Mouse (Mus musculus) gastrocnemius, postnatal 36 days (tissue): Measurements from ENCODE around the gene Chil6. TPM values are rescaled to one million over a fixed set of nuclear protein-coding genes. Genes with fewer than 3 reads are reported as not detected.

Experiments
- DNase-seq, 2 experiments: peaks; one replicate each; pipeline ENCODE4 v3.0.0; 2022
- intact Hi-C: fragments of 180-260 bp; cut with DNase I; formaldehyde crosslinking; loops from one replicate; pipeline ENCODE4 v1.15.1; 2025
- long read RNA-seq, 2 experiments: library from polyadenylated mRNA; stranded (forward); transcript quantifications; one replicate each; pipeline ENCODE4 v2.0.0; 2021
- total RNA-seq, 2 experiments: library from RNA; stranded (reverse); gene quantifications; 2 replicates each; pipeline ENCODE4 v1.2.3; 2021

Chil6 gene
- total RNA-seq, result not detected
- long read RNA-seq, experiment 1, result 0 reads
- long read RNA-seq, experiment 2, result 0 reads

GRCm38 (mm10) chr3:106406082-106406481, at the start of gene Chil6:
Gene Chil6 (minus strand): TSS chr3:106406182.
- intact Hi-C loops, result no loop called here

GRCm38 (mm10) chr3:106452616-106453015, 46.6 kb upstream of the Chil6 start:
- intact Hi-C loops, result no loop called here
- DNase-seq, result no peak

More at GRCm38 (mm10) chr3:106406082-106406481, at the start of gene Chil6:
- no peak for DNase-seq

- intact Hi-C loops, result loop anchor here (5.0 kb wide), 1 partner anchor 457 kb away; no protein-coding TSS in a partner anchor
- DNase-seq, result no peak
Observed at GRCm38 (mm10) chr3:106449567-106449966, 43.6 kb upstream of the Chil6 start.

GRCm38 (mm10) chr3:106448995-106449394, 43.0 kb upstream of the Chil6 start:
- intact Hi-C loops, result loop anchor here (5.0 kb wide), 1 partner anchor 457 kb away; no protein-coding TSS in a partner anchor
- no peak for DNase-seq

GRCm38 (mm10) chr3:106448571-106448970, 42.6 kb upstream of the Chil6 start:
- no peak for DNase-seq
- intact Hi-C loops, result loop anchor here (5.0 kb wide), 1 partner anchor 456 kb away; no protein-coding TSS in a partner anchor

Other genes starting within 250 kb of the Chil6 start
- not detected for gene Chil3, start 238.6 kb downstream of the Chil6 start, total RNA-seq
- not detected for gene Chil4, start 186.7 kb downstream of the Chil6 start, total RNA-seq
- gene Dennd2d, start 76.2 kb upstream of the Chil6 start, total RNA-seq, result under 1 TPM; 0.17 to 0.20 TPM
- 10 to 100 TPM; 72.1 to 81.5 TPM for gene Dram2, start 141.6 kb upstream of the Chil6 start, total RNA-seq
- 10 to 100 TPM; 15.8 to 19.3 TPM for gene Cept1, start 141.6 kb upstream of the Chil6 start, total RNA-seq